Mouse (Mus musculus): ENCODE data around the gene Fto. TPM values are rescaled to one million over a fixed set of nuclear protein-coding genes. Genes with fewer than 3 reads are reported as not detected.

Gene Fto
- total and polyA plus RNA-seq, 2 experiments from 2014 or later, result 41.1 to 50.6 TPM

DNA sequence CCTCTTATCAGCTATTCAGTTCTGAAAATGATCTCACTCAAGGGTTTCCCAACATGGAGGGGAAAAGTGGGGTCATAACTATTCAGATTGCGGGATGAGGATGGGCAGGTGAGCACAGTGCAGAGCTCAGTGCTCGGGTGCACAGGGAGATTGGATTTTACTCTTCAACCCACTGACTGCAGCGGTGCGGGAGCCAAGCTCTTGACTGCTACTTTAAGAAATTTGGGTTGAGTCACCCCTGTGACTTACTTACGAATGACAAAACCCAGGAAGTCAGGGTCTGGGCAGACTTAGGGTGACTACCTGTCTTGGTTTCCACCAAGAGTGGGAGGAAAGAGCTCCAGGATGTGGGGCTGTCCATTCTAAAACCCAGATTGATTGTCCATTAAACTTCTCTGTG is 142.3 kb downstream of the Fto start:
- TF ChIP-seq EP300 (IDR thresholded peaks at IDR 0.05; ENCODE audit: low read depth), result no peak
- no peak for TF ChIP-seq CTCF (IDR thresholded peaks at IDR 0.05; ENCODE audit: low read depth)
- whole genome bisulfite sequencing, result 87% methylated on average over 5 of the region's 5 CpGs
- ATAC-seq (ENCODE audit: insufficient read depth, low read depth), result no peak

DNA sequence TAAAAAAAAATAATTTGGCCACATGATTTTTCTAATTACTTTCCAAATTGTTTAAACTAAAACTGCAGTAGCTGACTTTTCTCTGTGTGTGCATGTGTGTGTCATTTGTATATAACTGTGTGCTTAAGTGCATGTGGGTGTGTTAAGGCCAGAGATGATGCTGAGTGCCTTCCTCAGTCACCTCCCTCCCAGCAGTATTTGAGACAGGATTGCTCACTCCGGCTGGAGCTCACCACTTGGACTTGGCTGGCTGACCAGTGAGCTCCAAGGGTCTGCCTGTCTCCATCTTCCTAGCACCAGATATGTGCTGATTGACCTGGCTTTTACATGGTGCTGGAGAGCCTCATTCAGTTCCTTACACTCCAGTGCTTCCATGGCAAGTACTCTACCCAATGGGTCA is 144.7 kb downstream of the Fto start:
- no peak for ATAC-seq (ENCODE audit: insufficient read depth, low read depth)
- Histone ChIP-seq H3K36me3 (replicated peaks; ENCODE audit: control insufficient read depth, insufficient read depth, low read length) (no peaks in the 10 kb centered on the region), H3K9ac (replicated peaks; ENCODE audit: low read depth, low read length) (no peak overlapping the region), H3K27me3 (ENCODE audit: control insufficient read depth, insufficient read depth, low read length) (no peaks in the 10 kb centered on the region), H3K9me3 (replicated peaks; ENCODE audit: control insufficient read depth, low read length) (no peaks in the 10 kb centered on the region), H3K27ac (ENCODE audit: low read depth) (no peak overlapping the region), H3K4me3 (ENCODE audit: low read depth, low read length) (no peak overlapping the region), H3K4me2 (ENCODE audit: low read depth, low read length) (no peak overlapping the region), H3K4me1 (ENCODE audit: control insufficient read depth, insufficient read depth) (no peaks in the 10 kb centered on the region)
- 81% methylated on average over 1 of the region's 1 CpGs for WGBS
- no peak for DNase-seq (ENCODE audit: low spot score)
- no peak for TF ChIP-seq EP300 (IDR thresholded peaks at IDR 0.05; ENCODE audit: low read depth)
- TF ChIP-seq CTCF (IDR thresholded peaks at IDR 0.05; ENCODE audit: low read depth), result no peak

More for the DNA sequence above, 142.3 kb downstream of the Fto start:
- no peak overlapping the region for H3K27ac ChIP-seq (ENCODE audit: low read depth)
- DNase-seq (ENCODE audit: low spot score), result no peak
- H3K4me1 ChIP-seq (ENCODE audit: control insufficient read depth, insufficient read depth), result no peaks in the 10 kb centered on the region
- H3K4me2 ChIP-seq (ENCODE audit: low read depth, low read length), result no peak overlapping the region
- no peak overlapping the region for H3K4me3 ChIP-seq (ENCODE audit: low read depth, low read length)
- H3K36me3 ChIP-seq (replicated peaks; ENCODE audit: control insufficient read depth, insufficient read depth, low read length), result no peaks in the 10 kb centered on the region
- no peaks in the 10 kb centered on the region for H3K9me3 ChIP-seq (replicated peaks; ENCODE audit: control insufficient read depth, low read length)
- no peaks in the 10 kb centered on the region for H3K27me3 ChIP-seq (ENCODE audit: control insufficient read depth, insufficient read depth, low read length)
- no peak overlapping the region for H3K9ac ChIP-seq (replicated peaks; ENCODE audit: low read depth, low read length)

DNA sequence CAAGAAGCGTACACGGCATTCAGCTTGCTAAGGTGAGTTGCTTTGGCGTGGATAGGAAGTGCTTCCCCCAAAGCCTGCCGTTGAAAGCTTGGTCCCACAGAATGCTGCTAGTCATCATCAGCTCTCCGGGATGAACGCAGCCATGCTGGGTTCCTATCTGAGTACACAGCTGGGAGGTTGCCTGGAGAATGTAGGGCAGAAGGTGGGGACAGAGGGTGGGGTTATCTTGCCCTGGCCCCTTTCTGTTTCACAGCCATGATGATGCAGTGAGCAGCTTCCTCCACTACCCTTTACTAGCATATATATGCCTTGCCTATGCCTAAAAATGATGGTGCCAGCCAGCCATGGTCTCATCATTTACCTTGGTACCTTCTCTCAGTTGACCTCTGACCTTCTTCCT is 147.6 kb downstream of the Fto start:
- no peak overlapping the region for H3K4me3 ChIP-seq (ENCODE audit: low read depth, low read length)
- DNase-seq (ENCODE audit: low spot score) (no peak), ATAC-seq (ENCODE audit: insufficient read depth, low read depth) (no peak)
- H3K9me3 ChIP-seq (replicated peaks; ENCODE audit: control insufficient read depth, low read length), result no peaks in the 10 kb centered on the region
- no peaks in the 10 kb centered on the region for H3K27me3 ChIP-seq (ENCODE audit: control insufficient read depth, insufficient read depth, low read length)
- WGBS, result 47% methylated on average over 6 of the region's 6 CpGs
- no peak overlapping the region for H3K4me2 ChIP-seq (ENCODE audit: low read depth, low read length)
- H3K9ac ChIP-seq (replicated peaks; ENCODE audit: low read depth, low read length), result no peak overlapping the region
- TF ChIP-seq EP300 (IDR thresholded peaks at IDR 0.05; ENCODE audit: low read depth) (no peak), CTCF (IDR thresholded peaks at IDR 0.05; ENCODE audit: low read depth) (no peak)
- H3K27ac ChIP-seq (ENCODE audit: low read depth), result no peak overlapping the region
- no peaks in the 10 kb centered on the region for H3K4me1 ChIP-seq (ENCODE audit: control insufficient read depth, insufficient read depth)
- H3K36me3 ChIP-seq (replicated peaks; ENCODE audit: control insufficient read depth, insufficient read depth, low read length), result no peaks in the 10 kb centered on the region

DNA sequence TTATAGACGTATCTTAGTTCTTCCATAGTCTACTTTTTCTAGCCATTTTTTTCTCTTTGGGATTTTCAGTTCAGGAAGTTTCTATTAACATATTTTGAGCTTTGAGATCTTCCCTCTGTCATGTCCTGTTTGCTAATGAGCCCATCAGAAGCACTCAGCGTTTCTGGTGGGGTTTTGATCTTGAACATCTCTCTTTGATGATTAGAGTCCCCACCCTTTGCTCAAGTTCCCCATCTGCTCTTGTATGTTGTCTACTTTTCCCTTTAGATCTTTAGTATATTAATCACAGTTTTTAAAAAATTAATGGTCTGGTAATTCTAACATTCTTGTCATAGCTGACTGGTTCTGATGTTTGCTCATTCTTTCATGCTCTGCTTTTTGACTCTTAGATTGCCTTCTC is 150.4 kb downstream of the Fto start:
- DNase-seq (ENCODE audit: low spot score), result no peak

DNA sequence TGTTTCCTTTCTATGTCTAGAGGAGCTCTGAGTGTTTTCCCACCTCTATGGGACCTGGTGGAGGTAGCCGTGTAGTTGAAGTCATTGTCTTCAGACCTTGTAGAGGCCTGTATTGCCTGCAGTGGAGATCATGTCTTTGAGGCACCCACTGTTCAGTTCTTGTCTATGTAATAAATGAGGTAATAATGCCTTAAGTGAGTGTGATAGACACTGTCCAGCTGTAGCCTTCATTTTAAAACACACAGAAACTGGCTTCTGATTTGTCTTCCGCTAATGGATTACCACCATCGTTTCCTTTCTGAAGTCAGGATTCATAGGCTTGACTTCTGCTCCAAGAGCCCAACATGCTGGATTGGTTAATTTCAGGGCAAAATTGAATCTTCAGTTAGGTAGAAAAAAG is 154.1 kb downstream of the Fto start:
- Histone ChIP-seq H3K36me3 (replicated peaks; ENCODE audit: control insufficient read depth, insufficient read depth, low read length) (peaks cover 5% of the 10 kb centered on the region), H3K27ac (ENCODE audit: low read depth) (no peak overlapping the region), H3K9ac (replicated peaks; ENCODE audit: low read depth, low read length) (no peak overlapping the region), H3K9me3 (replicated peaks; ENCODE audit: control insufficient read depth, low read length) (no peaks in the 10 kb centered on the region), H3K4me1 (ENCODE audit: control insufficient read depth, insufficient read depth) (no peaks in the 10 kb centered on the region), H3K4me2 (ENCODE audit: low read depth, low read length) (no peak overlapping the region), H3K4me3 (ENCODE audit: low read depth, low read length) (no peak overlapping the region), H3K27me3 (ENCODE audit: control insufficient read depth, insufficient read depth, low read length) (no peaks in the 10 kb centered on the region)
- DNase-seq (ENCODE audit: low spot score) (no peak), ATAC-seq (ENCODE audit: insufficient read depth, low read depth) (no peak)
- TF ChIP-seq EP300 (IDR thresholded peaks at IDR 0.05; ENCODE audit: low read depth) (no peak), CTCF (IDR thresholded peaks at IDR 0.05; ENCODE audit: low read depth) (no peak)
- 84% methylated on average over 3 of the region's 3 CpGs for WGBS

More for the DNA sequence above, 150.4 kb downstream of the Fto start:
- 81% methylated on average over 2 of the region's 2 CpGs for WGBS
- TF ChIP-seq EP300 (IDR thresholded peaks at IDR 0.05; ENCODE audit: low read depth) (no peak), CTCF (IDR thresholded peaks at IDR 0.05; ENCODE audit: low read depth) (no peak)
- no peaks in the 10 kb centered on the region for H3K27me3 ChIP-seq (ENCODE audit: control insufficient read depth, insufficient read depth, low read length)
- H3K36me3 ChIP-seq (replicated peaks; ENCODE audit: control insufficient read depth, insufficient read depth, low read length), result no peaks in the 10 kb centered on the region; the same call in 1 of the 2 replicates
- H3K4me2 ChIP-seq (ENCODE audit: low read depth, low read length), result no peak overlapping the region
- no peak overlapping the region for H3K27ac ChIP-seq (ENCODE audit: low read depth)
- H3K9ac ChIP-seq (replicated peaks; ENCODE audit: low read depth, low read length), result no peak overlapping the region
- H3K4me1 ChIP-seq (ENCODE audit: control insufficient read depth, insufficient read depth), result no peaks in the 10 kb centered on the region
- no peak for ATAC-seq (ENCODE audit: insufficient read depth, low read depth)
- no peaks in the 10 kb centered on the region for H3K9me3 ChIP-seq (replicated peaks; ENCODE audit: control insufficient read depth, low read length)
- H3K4me3 ChIP-seq (ENCODE audit: low read depth, low read length), result no peak overlapping the region

DNA sequence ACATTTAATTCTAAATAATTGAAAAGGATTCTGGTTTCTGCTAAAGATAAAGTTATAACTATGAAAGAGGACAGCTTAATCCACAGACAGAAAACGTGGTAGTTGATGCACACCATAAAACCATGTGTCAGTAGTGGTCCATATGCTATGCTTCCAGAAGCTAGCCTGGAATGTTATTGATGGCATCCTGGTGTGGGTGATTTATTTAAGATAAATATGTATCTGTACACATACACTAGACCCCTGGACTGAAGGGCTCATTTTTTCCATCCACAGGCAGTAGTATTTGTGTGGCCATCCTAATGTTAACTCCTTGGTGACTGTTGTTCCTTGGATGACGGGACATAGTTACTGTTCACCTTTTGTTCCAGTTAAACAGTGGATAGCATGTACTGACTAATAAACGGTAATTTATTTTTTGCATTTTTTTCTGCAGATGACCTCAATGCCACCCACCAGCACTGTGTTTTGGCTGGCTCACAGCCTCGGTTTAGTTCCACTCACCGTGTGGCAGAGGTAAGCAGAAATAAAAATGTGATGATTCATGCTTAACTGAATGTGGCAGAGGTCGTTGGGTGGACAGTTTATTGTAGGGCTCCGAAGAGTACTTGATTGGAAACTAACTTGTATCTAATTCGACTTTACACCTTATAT is 154.7 kb downstream of the Fto start:
- H3K4me2 ChIP-seq (ENCODE audit: low read depth, low read length), result no peak overlapping the region
- H3K4me3 ChIP-seq (ENCODE audit: low read depth, low read length), result no peak overlapping the region
- no peaks in the 10 kb centered on the region for H3K4me1 ChIP-seq (ENCODE audit: control insufficient read depth, insufficient read depth)
- ATAC-seq (ENCODE audit: insufficient read depth, low read depth) (no peak), DNase-seq (ENCODE audit: low spot score) (no peak)
- no peaks in the 10 kb centered on the region for H3K27me3 ChIP-seq (ENCODE audit: control insufficient read depth, insufficient read depth, low read length)
- TF ChIP-seq EP300 (IDR thresholded peaks at IDR 0.05; ENCODE audit: low read depth) (no peak), CTCF (IDR thresholded peaks at IDR 0.05; ENCODE audit: low read depth) (no peak)
- 85% methylated on average over 8 of the region's 8 CpGs for WGBS
- no peak overlapping the region for H3K9ac ChIP-seq (replicated peaks; ENCODE audit: low read depth, low read length)
- H3K36me3 ChIP-seq (replicated peaks; ENCODE audit: control insufficient read depth, insufficient read depth, low read length), result peaks cover 5% of the 10 kb centered on the region
- no peak overlapping the region for H3K27ac ChIP-seq (ENCODE audit: low read depth)
- no peaks in the 10 kb centered on the region for H3K9me3 ChIP-seq (replicated peaks; ENCODE audit: control insufficient read depth, low read length)
